Mouse (Mus musculus): ENCODE results near the gene H2-Ob.

- TF ChIP-seq EP300 (IDR thresholded peaks at IDR 0.05; ENCODE audit: low read length), result no peak
- TF ChIP-seq UBTF (IDR thresholded peaks at IDR 0.05; ENCODE audit: low read depth, low read length), result no peak
- no peak for TF ChIP-seq NRF1 (IDR thresholded peaks at IDR 0.05; ENCODE audit: low read depth, low read length)
- TF ChIP-seq CTCF (conservative IDR thresholded peaks at IDR 0.05 in 1 of 2, IDR thresholded peaks at IDR 0.05 in 1 of 2; ENCODE audit: low read depth in 2 of 2, low read length in 2 of 2), result no peak
- TF ChIP-seq TBP (conservative IDR thresholded peaks at IDR 0.05; ENCODE audit: low read depth, low read length), result no peak
- no peak for TF ChIP-seq POLR2A (IDR thresholded peaks at IDR 0.05; ENCODE audit: low read depth, low read length)
- TF ChIP-seq SIN3A (IDR thresholded peaks at IDR 0.05; ENCODE audit: low read length), result no peak
- no peak for TF ChIP-seq USF2 (conservative IDR thresholded peaks at IDR 0.05; ENCODE audit: low read depth, low read length)
- TF ChIP-seq USF1 (IDR thresholded peaks at IDR 0.05; ENCODE audit: low read depth, low read length), result no peak
- no peak for TF ChIP-seq POLR2AphosphoS2 (IDR thresholded peaks at IDR 0.05; ENCODE audit: low read depth, low read length)
- TF ChIP-seq BHLHE40 (IDR thresholded peaks at IDR 0.05; ENCODE audit: low read depth, low read length), result no peak
- TF ChIP-seq NELFE (IDR thresholded peaks at IDR 0.05; ENCODE audit: low read depth, low read length), result no peak
- TF ChIP-seq ZMIZ1 (IDR thresholded peaks at IDR 0.05; ENCODE audit: low read depth, low read length), result no peak
- TF ChIP-seq GABPA (IDR thresholded peaks at IDR 0.05; ENCODE audit: insufficient replicate concordance, low read depth, low read length), result no peak
These were observed 32.0 kb upstream of the H2-Ob start for GRCm38 (mm10) chr17:34206731-34207130.

All from CH12.LX (cell line).